Mouse (Mus musculus): ENCODE measurements around the gene Hoxd4.

Hoxd4 gene

DNA sequence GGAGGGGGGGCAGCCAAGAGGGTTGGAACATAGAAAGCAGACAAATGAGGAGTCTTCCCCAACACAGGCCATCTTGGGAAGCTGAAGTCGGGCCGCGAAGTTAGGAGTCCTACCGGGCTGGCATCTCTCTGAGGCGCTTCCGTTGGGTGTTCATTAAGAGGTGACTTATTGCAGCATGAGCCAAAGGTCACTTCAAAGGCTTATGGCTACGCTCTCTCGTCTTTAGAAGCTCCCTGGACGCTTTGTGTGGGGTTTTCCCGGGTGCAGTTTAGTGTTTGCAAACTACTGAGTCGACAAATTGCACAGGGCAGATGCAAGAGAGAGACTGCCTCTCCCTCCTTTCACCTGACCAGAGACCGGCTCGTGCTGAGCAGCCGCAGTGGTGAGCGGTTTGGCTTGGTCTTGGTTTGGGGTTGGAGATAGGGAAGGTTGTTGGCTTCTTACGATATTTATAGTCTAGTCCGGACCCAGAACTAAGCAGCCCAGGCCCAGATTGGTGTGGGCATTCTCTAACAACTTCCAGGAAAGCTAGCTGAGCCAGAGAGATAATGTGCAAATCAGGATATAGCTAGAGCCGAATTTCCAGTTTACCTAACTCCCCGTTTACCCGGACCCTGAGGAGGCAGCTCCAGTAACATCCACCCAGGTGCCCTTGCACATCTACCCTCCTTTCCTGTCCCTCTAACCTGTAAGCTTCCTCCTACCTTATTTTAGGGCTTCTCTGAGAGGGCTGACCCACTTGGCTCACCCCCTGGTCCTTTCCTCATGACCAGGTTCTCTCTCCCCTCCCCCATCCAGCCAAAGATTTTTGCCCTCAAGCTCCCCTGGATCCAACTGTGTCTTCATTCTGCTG is 27.1 kb downstream of the Hoxd4 start:
- no peak for ATAC-seq (ENCODE audit: insufficient number of reproducible peaks, low FRiP score, low TSS enrichment)

DNA sequence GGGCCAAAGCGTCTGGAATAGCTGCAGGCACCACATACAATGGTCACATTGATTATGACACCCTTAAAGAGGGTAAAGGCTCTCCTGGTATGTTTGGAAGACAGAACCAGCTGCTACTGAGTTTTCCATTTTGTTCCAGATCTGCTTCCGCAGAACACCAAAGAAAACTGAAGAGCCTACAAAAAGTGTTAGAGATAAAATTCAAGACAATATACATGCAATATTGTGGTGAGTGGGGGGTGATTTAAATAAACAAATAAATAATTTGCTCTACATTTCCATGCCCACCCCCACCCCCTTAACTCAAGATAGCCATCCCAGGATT is 27.7 kb downstream of the Hoxd4 start:
- ATAC-seq (ENCODE audit: insufficient number of reproducible peaks, low FRiP score, low TSS enrichment) = no peak

DNA sequence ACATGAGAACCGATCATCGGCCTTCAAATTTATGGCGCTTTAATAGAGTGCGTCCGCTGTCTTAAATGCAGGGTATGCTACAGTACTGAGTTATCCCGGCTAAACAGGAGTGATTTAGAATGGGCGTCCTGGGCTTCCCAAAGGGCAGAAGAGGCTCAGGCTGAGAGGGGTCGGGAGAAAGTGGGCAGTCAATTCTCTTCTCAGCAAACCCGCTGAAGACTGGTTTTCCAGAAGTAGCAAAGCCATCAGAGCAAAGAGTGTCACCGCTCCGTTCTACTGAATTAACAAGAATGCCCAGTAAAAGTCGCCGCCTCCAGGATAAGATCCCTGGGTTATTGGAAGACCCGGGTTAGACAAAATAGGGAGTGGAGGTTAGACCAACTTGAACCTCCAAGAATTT is 28.1 kb downstream of the Hoxd4 start:
- ATAC-seq (ENCODE audit: insufficient number of reproducible peaks, low FRiP score, low TSS enrichment) = no peak

DNA sequence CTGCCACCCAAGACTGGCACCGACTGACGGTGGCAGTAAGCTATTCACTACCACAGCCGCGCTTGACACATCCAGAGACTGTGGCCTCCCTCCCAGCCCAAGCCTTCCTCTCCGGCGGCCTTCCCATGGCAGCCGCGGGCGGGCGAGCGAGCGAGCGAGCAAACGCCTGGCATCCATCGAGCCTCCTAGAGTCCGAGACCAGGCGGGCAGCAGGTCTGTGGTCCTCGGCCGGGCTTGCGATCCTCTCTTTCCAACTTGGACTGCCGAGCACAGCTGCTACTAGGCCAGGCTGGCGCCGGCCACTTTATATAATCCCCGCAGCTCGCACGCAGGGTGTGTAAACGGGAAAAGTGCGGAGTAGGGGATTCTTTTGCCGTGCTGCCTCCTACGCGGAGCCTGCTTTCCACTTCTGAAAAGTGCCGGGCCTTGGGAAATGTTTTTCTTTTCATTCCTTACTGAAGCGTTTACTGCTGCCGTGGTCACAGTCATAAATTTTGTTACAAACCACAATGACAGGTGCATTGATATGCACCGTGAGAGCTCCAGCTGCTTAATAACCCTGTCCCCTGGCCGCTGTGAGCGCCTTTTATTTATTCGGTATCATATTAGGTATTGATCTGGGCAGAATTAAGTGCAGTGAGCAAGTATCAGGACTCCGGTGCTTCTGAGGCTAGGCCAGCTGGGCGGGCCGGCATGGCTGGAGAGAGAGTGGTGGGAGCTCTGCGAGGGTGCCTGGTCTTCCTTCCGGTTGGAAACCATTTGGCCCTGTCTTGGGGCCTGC is 28.8 kb downstream of the Hoxd4 start:
- ATAC-seq (ENCODE audit: insufficient number of reproducible peaks, low FRiP score, low TSS enrichment) = no peak

DNA sequence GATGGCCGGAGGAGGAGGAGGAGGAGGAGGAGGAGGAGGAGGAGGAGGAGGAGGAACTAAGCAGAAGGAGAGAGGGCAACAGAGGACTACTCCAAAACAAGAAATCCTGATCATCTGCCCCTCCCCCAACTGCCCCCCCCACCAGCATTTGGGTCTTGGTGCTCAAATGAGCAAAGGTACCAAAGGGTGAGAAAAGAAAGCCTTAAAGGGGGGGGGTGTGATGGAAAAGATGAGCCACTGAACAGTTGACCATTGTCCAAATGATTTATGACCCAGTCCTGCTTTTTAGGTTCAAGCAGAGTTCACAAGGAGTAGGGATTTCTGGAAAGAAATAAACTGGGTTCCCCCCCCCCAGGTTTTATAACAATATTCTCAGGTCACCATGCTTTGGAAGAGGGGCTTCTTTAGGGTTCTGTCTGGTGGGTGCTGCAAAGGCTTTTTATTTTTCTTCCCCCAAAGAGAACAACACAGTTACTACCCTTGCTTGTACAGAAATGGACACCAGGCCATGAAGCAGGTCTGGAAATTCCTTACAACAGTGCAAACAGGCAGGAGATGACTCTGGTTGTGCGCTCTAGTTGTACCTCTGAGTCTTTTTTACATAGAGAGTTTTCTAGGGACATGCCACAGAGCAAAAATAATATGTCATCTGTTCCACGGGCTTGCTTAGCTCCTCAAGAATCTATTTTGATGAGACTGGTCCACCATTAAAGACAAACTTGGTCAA is 29.7 kb downstream of the Hoxd4 start:
- no peak for ATAC-seq (ENCODE audit: insufficient number of reproducible peaks, low FRiP score, low TSS enrichment)

DNA sequence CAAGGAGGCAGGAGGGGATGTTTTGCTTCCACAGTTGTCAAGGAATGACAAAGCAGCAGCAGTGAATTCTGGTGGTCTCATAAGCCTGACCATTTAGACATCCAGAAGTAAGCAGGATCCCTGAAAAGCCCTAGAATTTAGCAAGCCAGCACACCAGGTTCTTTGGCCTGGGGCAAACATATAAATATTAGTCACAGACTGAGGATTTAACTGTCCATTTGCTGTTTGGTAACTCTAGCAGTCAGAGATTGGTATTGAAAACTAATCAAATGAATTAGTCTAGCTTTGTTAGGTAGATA is 30.2 kb downstream of the Hoxd4 start:
- ATAC-seq (ENCODE audit: insufficient number of reproducible peaks, low FRiP score, low TSS enrichment) = no peak

DNA sequence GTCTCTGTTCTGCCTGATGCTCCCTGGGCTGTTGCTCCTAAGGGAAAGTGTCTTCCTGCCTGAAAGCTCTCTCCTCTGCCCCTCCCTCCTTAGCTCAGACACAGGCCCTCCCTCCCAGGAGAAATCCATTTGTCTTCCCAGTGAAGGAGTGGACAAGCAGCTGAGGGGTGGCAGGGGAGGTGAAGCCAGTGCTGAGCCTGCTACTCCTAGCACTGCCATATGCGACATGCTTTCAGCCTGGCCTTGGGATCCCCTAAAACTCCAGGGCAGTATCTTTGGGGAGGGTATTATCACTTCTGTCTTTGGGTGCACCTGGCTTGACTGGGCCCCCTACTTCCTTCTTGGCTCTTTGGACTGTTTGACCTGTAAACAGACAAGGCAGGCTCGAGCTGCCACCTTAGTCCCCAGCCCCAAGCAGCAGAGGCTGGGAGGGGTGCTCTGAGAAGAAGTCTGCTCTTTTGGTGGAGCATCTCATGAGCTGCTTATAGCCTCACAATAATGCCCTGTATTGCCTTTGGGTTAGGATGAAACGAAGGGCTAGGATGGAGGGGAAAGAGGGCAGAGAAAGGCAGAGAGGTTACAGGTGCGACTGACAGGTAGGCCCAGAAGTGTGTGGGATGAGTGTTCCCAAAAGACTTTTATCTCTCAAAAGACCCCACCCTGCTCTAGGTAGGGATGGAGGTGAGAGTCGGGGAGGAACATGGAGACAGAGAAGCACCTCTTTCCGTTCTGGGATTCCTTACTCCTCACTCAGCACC is 34.0 kb downstream of the Hoxd4 start:
- no peak for ATAC-seq (ENCODE audit: insufficient number of reproducible peaks, low FRiP score, low TSS enrichment)

DNA sequence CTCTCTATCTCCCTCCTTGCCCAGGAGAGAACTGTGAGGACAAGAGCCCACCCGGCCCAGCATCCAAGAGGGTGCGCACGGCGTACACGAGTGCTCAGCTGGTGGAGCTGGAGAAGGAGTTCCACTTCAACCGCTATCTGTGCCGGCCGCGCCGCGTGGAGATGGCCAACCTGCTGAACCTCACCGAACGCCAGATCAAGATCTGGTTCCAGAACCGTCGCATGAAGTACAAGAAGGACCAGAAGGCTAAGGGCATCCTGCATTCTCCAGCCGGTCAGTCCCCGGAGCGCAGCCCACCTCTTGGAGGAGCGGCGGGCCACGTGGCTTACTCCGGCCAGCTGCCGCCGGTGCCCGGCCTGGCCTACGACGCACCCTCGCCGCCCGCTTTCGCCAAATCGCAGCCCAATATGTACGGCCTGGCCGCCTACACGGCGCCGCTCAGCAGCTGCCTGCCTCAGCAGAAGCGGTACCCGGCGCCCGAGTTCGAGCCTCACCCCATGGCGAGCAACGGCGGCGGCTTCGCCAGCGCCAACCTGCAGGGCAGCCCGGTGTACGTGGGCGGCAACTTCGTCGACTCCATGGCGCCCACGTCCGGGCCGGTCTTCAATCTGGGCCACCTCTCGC is 34.7 kb downstream of the Hoxd4 start:
- ATAC-seq (ENCODE audit: insufficient number of reproducible peaks, low FRiP score, low TSS enrichment) = no peak

DNA sequence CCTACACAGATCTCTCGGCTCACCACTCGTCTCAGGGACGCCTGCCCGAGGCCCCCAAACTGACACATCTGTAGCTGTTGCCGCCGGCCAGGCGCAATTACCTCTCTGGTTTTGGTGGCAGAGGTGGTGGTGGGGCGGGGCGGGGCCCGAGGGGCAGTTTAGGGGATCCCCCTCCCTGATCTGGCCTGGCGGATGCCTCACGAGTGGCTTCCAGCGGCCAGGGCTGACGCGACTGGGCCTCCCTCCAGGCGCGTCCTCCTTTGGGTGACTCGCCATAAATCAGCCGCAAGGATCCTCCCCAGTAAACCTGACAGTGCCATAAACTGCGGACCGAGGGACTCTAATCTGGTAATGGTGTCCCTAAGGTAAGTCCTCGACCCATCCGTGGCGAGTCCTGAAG is 35.3 kb downstream of the Hoxd4 start:
- no peak for ATAC-seq (ENCODE audit: insufficient number of reproducible peaks, low FRiP score, low TSS enrichment)

DNA sequence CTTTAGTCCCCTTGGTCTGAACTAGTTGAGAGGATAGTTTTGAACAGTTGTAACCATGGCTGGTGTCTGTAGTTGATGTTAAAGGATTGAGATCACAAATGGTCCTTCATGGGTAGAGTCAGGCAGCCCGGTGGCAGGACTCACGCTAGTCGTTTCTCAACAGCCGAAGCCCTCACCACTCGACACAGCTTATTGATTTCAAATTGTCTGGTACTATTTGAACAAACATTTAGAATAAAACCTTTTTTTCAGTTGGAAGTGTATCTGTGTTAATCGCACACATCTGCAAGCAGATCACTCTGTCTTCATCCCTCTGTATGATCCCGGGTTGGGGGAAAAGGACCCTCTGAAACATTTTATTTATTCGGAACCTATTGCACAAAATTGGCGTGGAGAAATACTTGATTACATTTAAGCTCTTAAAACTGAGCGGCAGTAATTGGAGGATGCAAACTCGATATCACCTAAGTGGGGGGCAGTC is 36.0 kb downstream of the Hoxd4 start:
- no peak for ATAC-seq (ENCODE audit: insufficient number of reproducible peaks, low FRiP score, low TSS enrichment)

DNA sequence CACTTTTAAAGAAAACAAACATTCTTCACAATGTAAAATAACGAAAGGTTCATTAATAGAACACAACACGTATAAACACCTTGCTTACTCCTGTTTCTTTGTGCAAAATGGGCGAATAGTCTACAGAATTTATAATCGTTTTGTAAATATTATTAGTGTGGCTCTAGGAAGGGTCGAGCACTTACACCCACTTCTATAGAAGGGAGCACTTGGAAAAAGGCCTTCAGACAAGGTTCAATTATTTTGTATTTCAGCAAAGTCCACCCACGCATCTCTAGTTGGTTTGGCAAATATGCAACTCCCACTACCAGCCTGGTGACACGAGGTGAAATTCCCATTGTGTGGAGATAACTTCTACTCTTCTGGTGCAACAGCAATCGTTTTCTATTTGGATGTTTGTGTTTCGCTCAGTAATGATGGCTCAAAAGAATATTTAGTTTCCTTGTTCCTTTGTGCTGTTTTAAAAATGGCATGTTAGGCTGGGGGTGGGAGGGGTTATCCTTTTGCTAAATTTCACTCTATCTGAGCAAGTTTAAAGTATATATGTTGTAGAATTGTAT is 36.8 kb downstream of the Hoxd4 start:
- ATAC-seq (ENCODE audit: insufficient number of reproducible peaks, low FRiP score, low TSS enrichment) = no peak

DNA sequence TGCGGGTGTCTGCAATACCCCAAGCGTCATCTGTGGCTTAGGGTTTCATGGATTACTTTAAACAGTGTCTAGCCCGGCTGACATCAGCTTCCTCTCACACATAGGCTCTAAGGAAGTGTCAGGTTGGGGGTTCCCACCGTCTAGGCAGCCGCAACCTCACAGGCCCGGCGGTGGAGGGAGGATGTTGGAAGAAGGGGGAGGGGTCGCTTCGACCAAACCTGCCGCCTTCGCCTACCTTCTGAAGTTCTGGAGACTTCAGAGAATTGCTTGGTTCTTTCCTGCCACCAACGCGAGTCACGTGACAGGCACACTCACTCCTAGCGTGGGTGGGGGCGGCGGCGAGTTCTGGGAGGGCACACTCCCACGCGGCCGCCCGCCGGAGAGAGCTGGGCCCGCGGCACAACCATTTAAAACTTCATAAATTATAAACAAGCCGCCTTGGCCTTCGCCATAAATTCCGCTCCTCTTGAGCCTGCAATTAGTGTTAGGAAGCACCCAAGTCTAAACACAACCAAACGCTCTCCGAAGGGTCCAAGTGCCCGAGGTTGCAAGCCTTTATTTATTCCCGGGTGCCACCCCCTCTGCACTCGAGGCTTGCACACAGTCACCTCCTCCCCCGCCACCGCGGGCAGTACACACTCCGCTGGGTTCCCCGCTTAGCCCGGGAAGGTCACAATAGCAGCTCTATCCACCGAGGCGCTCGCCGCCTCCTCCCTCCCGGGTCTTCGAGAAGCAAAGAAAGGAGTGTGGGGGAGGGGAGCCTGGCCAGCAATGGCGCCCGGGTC is 37.8 kb downstream of the Hoxd4 start:
- ATAC-seq (ENCODE audit: insufficient number of reproducible peaks, low FRiP score, low TSS enrichment) = no peak

DNA sequence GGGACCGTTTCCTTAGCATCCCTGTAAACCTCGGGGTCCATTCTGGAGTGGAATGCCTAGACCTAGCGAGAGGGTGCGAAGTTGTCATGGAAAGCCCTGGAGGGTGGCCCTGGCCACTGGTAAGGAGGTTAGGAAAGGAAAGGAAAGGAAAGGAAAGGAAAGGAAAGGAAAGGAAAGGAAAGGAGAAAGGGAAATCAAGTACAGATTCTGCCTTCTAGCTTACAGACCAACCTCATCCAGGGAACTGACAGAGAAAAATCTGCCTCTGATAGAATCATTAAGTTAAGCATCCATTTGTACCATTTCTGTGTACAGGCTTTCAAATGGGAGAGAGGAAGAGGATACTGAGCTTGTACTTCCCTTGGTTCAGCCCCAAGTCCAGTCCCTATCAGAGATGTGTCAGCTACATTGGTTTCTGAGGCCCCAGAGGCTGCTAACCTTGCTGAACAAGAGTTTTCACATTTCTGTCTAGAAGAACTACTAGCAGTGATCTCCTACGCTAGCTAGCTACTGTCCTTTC is 39.1 kb downstream of the Hoxd4 start:
- no peak for ATAC-seq (ENCODE audit: insufficient number of reproducible peaks, low FRiP score, low TSS enrichment)

DNA sequence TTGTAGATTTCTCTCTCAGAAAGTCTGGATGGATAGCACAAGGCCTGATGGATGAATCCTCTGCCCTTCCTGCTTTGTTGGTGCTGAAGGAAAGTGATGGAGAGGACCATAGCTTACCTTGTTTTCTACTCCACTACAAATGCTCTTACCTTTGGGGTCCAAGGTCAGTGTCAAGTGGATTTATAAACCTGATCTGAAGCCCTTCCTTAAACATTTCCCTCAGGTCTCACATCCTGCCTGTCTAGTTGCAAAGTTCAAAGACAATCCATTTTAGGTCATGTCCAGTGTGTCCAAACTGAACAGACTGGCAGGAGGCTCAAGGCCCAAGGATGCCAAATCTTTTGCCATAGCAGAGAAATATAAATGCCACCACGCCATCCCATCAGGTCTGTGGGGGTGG is 40.1 kb downstream of the Hoxd4 start:
- no peak for ATAC-seq (ENCODE audit: insufficient number of reproducible peaks, low FRiP score, low TSS enrichment)

DNA sequence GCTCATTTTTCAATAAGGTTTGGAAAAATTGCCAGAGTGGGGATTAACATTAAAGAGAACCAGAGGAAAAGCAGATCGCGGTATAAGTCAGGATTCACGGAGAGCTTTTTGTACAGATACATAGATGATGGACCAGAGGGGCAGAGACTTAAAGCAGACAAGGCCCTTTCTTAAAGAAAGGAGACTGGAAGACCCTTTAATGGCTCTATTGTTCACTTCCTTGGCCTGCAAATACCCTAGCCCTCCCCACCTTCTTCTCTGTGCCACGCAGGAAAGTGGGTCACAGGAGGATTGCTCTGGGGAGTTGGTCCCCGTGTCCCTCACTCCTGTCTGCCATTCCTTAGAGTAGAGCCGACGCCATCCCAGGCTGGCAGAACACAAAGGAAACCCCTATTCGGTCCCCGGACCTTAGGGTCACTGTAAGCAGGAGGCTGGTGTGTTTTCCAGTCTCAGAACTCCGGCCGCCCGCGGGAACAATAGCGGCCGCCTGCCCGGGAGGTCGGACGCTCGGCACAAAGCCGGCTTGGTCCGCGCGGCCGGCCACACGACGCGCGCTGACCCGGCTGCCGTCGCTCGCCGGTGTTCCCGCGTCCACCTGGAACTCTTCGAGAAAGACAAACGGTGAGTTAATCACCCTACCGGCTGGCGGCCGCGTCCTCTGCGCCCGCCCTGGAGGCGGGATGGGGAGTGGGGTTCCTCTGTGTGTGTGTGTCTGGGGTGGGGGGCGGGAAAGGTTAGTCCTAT is 40.9 kb downstream of the Hoxd4 start:
- no peak for ATAC-seq (ENCODE audit: insufficient number of reproducible peaks, low FRiP score, low TSS enrichment)

DNA sequence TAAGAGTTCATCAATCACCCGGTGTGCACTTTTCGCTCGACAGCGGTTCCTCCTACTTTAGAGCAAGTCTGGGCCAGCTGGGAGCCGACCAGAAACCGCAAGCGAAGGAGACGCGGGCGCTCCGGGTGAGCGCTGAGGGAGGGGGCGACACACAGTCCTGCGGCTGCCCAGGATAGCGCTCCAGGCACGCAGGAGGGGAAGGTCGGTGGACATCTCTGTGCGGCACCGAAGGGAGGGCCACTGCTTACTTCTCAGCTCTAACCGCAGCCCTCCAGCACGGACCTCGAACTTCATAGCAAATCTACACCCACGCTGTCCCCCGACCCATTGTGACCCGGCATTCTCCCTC is 41.4 kb downstream of the Hoxd4 start:
- ATAC-seq (ENCODE audit: insufficient number of reproducible peaks, low FRiP score, low TSS enrichment) = no peak

DNA sequence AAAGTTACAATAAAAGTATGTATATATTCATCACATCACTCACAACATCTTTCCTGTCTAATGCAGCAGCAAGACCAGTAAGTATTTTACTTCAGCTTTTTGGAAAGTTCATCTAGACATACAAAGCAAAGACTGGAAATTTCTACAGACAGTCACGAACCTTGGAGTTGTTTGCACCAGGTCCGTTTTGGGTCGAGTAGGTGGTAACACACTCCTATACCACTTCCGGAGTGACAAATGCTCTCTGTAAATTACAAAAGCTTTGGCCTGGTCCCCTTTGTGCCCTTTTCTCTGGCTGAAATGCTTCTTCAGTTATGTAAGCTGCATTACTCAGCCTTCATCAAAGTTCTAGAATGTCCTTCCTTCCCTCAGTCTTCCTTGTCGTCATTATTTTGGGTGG is 42.0 kb downstream of the Hoxd4 start:
- no peak for ATAC-seq (ENCODE audit: insufficient number of reproducible peaks, low FRiP score, low TSS enrichment)

DNA sequence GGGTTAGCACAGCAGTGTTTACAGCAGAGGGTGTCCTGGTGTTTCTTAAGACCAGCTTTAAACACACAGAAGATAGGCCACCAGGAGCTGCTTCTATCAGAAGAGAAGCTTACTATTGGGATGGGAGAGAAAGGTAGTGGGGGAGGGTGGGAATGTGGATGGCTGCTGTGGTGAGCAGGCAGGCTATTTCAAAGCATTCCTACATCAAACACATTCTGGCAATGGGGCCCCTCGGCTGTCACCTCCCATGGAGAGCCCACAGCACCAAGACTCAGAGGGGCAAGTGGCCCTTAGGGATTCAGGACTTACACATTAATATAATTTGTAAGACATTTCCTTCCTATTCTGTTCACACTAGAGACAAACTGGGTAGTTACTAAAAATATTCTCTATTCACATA is 48.4 kb downstream of the Hoxd4 start:
- ATAC-seq (ENCODE audit: insufficient number of reproducible peaks, low FRiP score, low TSS enrichment) = no peak
